Mouse (Mus musculus): ENCODE data around the gene Cct3. TPM values are rescaled to one million over a fixed set of nuclear protein-coding genes. Genes with fewer than 3 reads are reported as not detected.
A peak's percentile ranks its signal among the peaks of the same experiment; 100 is the strongest.

Gene Cct3
- polyA plus RNA-seq, 1 experiment from 2014 or later, result 491 TPM

- Histone ChIP-seq H3K4me1 (ENCODE audit: control insufficient read depth, insufficient read depth, low read length) (peaks cover 8% of the 10 kb centered on the region), H3K9me3 (replicated peaks; ENCODE audit: control insufficient read depth, low read length) (no peaks in the 10 kb centered on the region), H3K4me2 (no peak overlapping the region; the same call in 1 of the 2 replicates), H3K36me3 (ENCODE audit: control insufficient read depth, insufficient read depth, low read length) (peaks cover 24% of the 10 kb centered on the region), H3K27ac (ENCODE audit: low read depth, low read length) (no peak overlapping the region), H3K4me3 (ENCODE audit: low read depth, low read length) (no peak overlapping the region), H3K27me3 (ENCODE audit: control insufficient read depth, insufficient read depth, low read length) (no peaks in the 10 kb centered on the region), H3K9ac (ENCODE audit: low read depth, low read length) (no peak overlapping the region)
- no peak for ATAC-seq (replicated peaks; ENCODE audit: insufficient number of reproducible peaks, low FRiP score, low TSS enrichment)
- 80% methylated on average over 1 of the region's 1 CpGs for WGBS (ENCODE audit: insufficient replicate concordance)
Observed at GRCm38 (mm10) chr3:88299172-88299571, 2.3 kb downstream of the Cct3 start.

DNA sequence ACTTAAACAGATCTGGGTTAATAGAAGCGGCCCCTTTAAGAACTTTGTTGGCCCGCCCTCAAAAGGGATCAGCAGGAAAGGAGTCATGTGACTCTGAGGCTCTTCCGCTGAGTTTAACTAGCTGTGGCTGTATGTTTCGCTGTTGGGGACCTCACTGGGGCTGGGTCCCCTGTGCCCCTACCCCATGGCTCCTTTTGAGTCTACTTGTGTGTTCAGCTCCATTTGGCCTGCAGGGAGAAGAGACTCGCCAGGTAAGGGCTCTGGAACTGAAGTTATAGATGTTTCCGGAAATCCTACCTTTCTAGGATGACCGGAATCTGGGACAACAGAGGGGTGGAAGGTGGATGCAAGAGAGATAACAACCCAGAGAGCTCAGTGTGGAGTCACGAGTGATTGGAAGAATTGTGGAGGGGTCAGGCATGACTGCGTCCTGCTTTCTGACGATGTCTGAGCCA is 28.1 kb downstream of the Cct3 start, which contains the start of gene Glmp:
Glmp (plus strand) TSS at position 73 of the 455 bp plus-strand sequence.
- 2% methylated on average over 10 of the region's 10 CpGs for WGBS (ENCODE audit: insufficient replicate concordance)
- Histone ChIP-seq H3K4me3 (ENCODE audit: low read depth, low read length) (peak within 1 kb of the TSS; percentile 88), H3K9me3 (replicated peaks; ENCODE audit: control insufficient read depth, low read length) (no peaks in the 10 kb centered on the region), H3K4me2 (peak within 1 kb of the TSS; percentile 95), H3K4me1 (ENCODE audit: control insufficient read depth, insufficient read depth, low read length) (peaks cover 5% of the 10 kb centered on the region), H3K36me3 (ENCODE audit: control insufficient read depth, insufficient read depth, low read length) (peaks cover 25% of the 10 kb centered on the region), H3K27me3 (ENCODE audit: control insufficient read depth, insufficient read depth, low read length) (no peaks in the 10 kb centered on the region), H3K9ac (ENCODE audit: low read depth, low read length) (peak within 1 kb of the TSS; percentile 88), H3K27ac (ENCODE audit: low read depth, low read length) (no peak within 1 kb of the TSS)
- ATAC-seq (replicated peaks; ENCODE audit: insufficient number of reproducible peaks, low FRiP score, low TSS enrichment), result peak; percentile 66; the same call in 1 of the 2 replicates

DNA sequence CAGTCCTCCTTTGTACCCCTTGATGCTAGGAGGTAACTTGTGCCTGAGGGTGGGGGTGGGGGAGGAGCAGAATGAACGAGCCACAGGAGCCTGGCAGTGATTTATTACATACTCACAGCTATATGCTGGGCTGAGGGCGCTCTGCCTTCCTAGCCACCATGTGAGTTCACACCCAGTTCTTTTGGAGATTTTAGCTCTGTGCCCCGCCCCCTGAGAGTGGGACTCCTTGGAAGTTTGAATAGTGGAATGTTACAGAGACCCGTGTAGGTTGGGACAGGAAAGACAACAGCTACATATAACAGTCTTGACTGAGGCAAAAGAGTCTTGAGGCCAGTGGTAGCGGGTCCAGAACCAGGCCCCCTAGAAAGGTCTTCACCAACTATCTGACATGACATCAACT is 32.0 kb downstream of the Cct3 start:
- 78% methylated on average over 5 of the region's 5 CpGs for WGBS (ENCODE audit: insufficient replicate concordance)
- H3K27ac ChIP-seq (ENCODE audit: low read depth, low read length), result no peak overlapping the region
- H3K4me1 ChIP-seq (ENCODE audit: control insufficient read depth, insufficient read depth, low read length), result peaks cover 5% of the 10 kb centered on the region
- H3K4me3 ChIP-seq (ENCODE audit: low read depth, low read length), result no peak overlapping the region
- no peaks in the 10 kb centered on the region for H3K9me3 ChIP-seq (replicated peaks; ENCODE audit: control insufficient read depth, low read length)
- no peaks in the 10 kb centered on the region for H3K27me3 ChIP-seq (ENCODE audit: control insufficient read depth, insufficient read depth, low read length)
- peaks cover 5% of the 10 kb centered on the region for H3K36me3 ChIP-seq (ENCODE audit: control insufficient read depth, insufficient read depth, low read length)
- H3K4me2 ChIP-seq, result no peak overlapping the region
- no peak for ATAC-seq (replicated peaks; ENCODE audit: insufficient number of reproducible peaks, low FRiP score, low TSS enrichment)
- no peak overlapping the region for H3K9ac ChIP-seq (ENCODE audit: low read depth, low read length)

GRCm38 (mm10) chr3:88331282-88331681 is 34.4 kb downstream of the Cct3 start:
- WGBS (ENCODE audit: insufficient replicate concordance), result 25% methylated on average over 2 of the region's 2 CpGs
- Histone ChIP-seq H3K9ac (ENCODE audit: low read depth, low read length) (no peak overlapping the region), H3K36me3 (ENCODE audit: control insufficient read depth, insufficient read depth, low read length) (peaks cover 5% of the 10 kb centered on the region), H3K4me1 (ENCODE audit: control insufficient read depth, insufficient read depth, low read length) (peaks cover 6% of the 10 kb centered on the region), H3K4me3 (ENCODE audit: low read depth, low read length) (no peak overlapping the region), H3K27me3 (ENCODE audit: control insufficient read depth, insufficient read depth, low read length) (no peaks in the 10 kb centered on the region), H3K27ac (ENCODE audit: low read depth, low read length) (no peak overlapping the region), H3K9me3 (replicated peaks; ENCODE audit: control insufficient read depth, low read length) (no peaks in the 10 kb centered on the region), H3K4me2 (no peak overlapping the region)
- ATAC-seq (replicated peaks; ENCODE audit: insufficient number of reproducible peaks, low FRiP score, low TSS enrichment), result no peak

DNA sequence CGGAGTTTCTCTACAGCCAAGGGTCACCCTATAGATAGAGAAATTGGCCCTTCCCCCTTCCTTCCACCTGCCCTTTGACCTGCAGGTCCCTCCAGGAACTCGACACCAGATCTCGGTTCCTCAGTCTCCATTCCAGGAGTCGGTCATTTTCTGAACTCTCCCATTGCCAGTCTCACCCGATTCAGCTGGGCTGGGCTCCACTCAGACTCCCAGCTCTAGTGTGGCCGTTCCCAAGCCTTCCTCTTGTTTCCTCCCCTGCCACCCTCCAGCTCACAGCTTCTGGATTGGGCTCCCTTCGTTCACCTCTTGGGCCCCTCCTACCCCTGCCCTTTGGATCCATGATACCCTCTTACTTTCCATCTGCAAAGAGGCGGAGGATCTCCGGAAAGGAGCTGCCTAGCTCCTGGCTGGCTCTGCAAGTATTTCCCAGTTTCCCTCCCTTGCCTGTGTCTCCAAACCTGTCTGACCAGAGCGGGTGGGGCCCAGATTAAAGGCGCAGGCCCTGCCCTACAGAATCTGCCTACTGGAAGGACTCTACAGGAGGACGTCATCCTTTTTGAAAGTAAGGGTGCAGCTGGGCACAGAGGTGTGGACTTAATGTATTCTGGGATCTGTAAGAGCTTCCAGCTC is 37.2 kb downstream of the Cct3 start:
- H3K4me3 ChIP-seq (ENCODE audit: low read depth, low read length), result no peak overlapping the region
- WGBS (ENCODE audit: insufficient replicate concordance), result 32% methylated on average over 12 of the region's 12 CpGs
- ATAC-seq (replicated peaks; ENCODE audit: insufficient number of reproducible peaks, low FRiP score, low TSS enrichment), result no peak

DNA sequence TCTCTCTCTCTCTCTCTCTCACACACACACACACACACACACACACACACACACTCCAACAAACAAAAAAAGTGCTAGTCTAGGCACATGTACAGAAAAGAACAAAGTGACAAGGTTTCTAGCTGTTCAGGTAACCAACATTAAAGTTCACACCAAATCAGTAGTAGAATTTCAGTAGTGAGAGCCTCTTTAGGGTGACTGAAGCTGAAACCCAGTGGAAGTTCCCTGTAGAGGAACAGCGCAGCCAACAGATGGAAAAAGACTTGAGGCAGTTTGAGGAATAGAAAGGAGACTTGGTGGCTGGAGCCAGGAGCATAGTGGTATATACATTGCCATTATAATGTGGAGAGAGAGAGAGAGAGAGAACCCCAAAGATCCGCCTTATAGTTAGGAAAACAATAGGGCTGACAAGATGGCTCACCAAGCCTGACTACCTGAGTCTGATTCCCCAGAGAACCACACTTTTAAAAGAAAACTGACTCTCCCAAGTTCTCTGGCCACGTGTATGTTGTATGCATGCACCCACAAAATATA is 38.1 kb downstream of the Cct3 start:
- 33% methylated on average over 3 of the region's 3 CpGs for WGBS (ENCODE audit: insufficient replicate concordance)
- ATAC-seq (replicated peaks; ENCODE audit: insufficient number of reproducible peaks, low FRiP score, low TSS enrichment), result no peak
- H3K36me3 ChIP-seq (ENCODE audit: control insufficient read depth, insufficient read depth, low read length), result no peaks in the 10 kb centered on the region
- peak overlapping the region; percentile 94 for H3K27ac ChIP-seq (ENCODE audit: low read depth, low read length)
- H3K4me1 ChIP-seq (ENCODE audit: control insufficient read depth, insufficient read depth, low read length), result peaks cover 14% of the 10 kb centered on the region
- peak overlapping the region; percentile 89 for H3K4me3 ChIP-seq (ENCODE audit: low read depth, low read length)
- H3K27me3 ChIP-seq (ENCODE audit: control insufficient read depth, insufficient read depth, low read length), result no peaks in the 10 kb centered on the region
- peak overlapping the region; percentile 82 for H3K4me2 ChIP-seq
- H3K9ac ChIP-seq (ENCODE audit: low read depth, low read length), result peak overlapping the region; percentile 97
- H3K9me3 ChIP-seq (replicated peaks; ENCODE audit: control insufficient read depth, low read length), result no peaks in the 10 kb centered on the region

More for the DNA sequence above, 37.2 kb downstream of the Cct3 start:
- peak overlapping the region; percentile 82 for H3K4me2 ChIP-seq
- no peak overlapping the region for H3K27ac ChIP-seq (ENCODE audit: low read depth, low read length)
- H3K27me3 ChIP-seq (ENCODE audit: control insufficient read depth, insufficient read depth, low read length), result no peaks in the 10 kb centered on the region
- H3K4me1 ChIP-seq (ENCODE audit: control insufficient read depth, insufficient read depth, low read length), result peaks cover 14% of the 10 kb centered on the region
- H3K9me3 ChIP-seq (replicated peaks; ENCODE audit: control insufficient read depth, low read length), result no peaks in the 10 kb centered on the region
- H3K9ac ChIP-seq (ENCODE audit: low read depth, low read length), result no peak overlapping the region; the same call in 1 of the 2 replicates
- peaks cover 3% of the 10 kb centered on the region for H3K36me3 ChIP-seq (ENCODE audit: control insufficient read depth, insufficient read depth, low read length)

DNA sequence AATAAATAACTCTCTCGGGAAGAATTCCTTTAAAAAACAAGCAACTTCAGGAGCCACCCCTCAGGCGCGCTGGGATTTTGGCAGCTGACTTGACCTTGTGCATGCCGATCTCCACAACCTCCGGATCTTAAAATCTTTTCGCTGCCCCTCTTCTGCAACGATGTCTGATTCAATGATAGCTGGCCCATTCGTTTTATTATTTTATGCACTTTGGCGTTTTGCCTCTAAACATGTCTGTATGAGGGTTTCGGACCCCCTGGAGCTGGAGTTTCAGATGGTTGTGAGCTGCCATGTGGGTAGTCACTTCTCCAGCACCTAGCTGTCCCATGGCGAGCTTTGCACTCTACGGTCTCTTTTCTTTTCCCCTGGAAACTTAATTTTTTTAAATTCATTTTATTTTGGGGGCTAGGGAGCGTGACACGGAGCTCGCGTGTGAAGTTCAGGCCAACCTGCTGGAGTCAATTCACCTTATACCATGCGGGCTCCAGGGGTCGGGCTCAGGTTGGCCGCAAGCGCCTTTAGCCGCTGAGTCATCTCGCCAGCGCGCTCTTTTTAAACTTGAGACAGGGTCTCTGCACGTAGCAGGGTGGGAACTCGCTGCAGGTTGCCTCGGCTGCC is 38.6 kb downstream of the Cct3 start:
- Histone ChIP-seq H3K4me1 (ENCODE audit: control insufficient read depth, insufficient read depth, low read length) (peaks cover 14% of the 10 kb centered on the region), H3K4me3 (ENCODE audit: low read depth, low read length) (peak overlapping the region; percentile 89), H3K4me2 (peak overlapping the region; percentile 82), H3K27ac (ENCODE audit: low read depth, low read length) (peak overlapping the region; percentile 94), H3K9ac (ENCODE audit: low read depth, low read length) (peak overlapping the region; percentile 97), H3K27me3 (ENCODE audit: control insufficient read depth, insufficient read depth, low read length) (no peaks in the 10 kb centered on the region), H3K36me3 (ENCODE audit: control insufficient read depth, insufficient read depth, low read length) (no peaks in the 10 kb centered on the region), H3K9me3 (replicated peaks; ENCODE audit: control insufficient read depth, low read length) (no peaks in the 10 kb centered on the region)
- WGBS (ENCODE audit: insufficient replicate concordance), result under 1% methylated on average over 27 of the region's 27 CpGs
- 0 out of 2 replicates have a peak, but pooled peaks have one; percentile 44 for ATAC-seq (replicated peaks; ENCODE audit: insufficient number of reproducible peaks, low FRiP score, low TSS enrichment)

- Histone ChIP-seq H3K27ac (ENCODE audit: low read depth, low read length) (peak within 1 kb of the TSS; percentile 94), H3K36me3 (ENCODE audit: control insufficient read depth, insufficient read depth, low read length) (no peaks in the 10 kb centered on the region), H3K9ac (ENCODE audit: low read depth, low read length) (peak within 1 kb of the TSS; percentile 97), H3K9me3 (replicated peaks; ENCODE audit: control insufficient read depth, low read length) (no peaks in the 10 kb centered on the region), H3K4me2 (peak within 1 kb of the TSS; percentile 82), H3K4me3 (ENCODE audit: low read depth, low read length) (peak within 1 kb of the TSS; percentile 89), H3K4me1 (ENCODE audit: control insufficient read depth, insufficient read depth, low read length) (peaks cover 14% of the 10 kb centered on the region), H3K27me3 (ENCODE audit: control insufficient read depth, insufficient read depth, low read length) (no peaks in the 10 kb centered on the region)
- 1% methylated on average over 54 of the region's 66 CpGs for WGBS (ENCODE audit: insufficient replicate concordance)
- peak; percentile 86 for ATAC-seq (replicated peaks; ENCODE audit: insufficient number of reproducible peaks, low FRiP score, low TSS enrichment)
Observed at GRCm38 (mm10) chr3:88336058-88337013, 39.4 kb downstream of the Cct3 start, which contains the start of the genes Tmem79 and Smg5. Tmem79 (minus strand) TSS chr3:88336148. Smg5 (plus strand) TSS chr3:88336260.
